Mouse (Mus musculus): ENCODE results near the gene Rab11b.

Rab11b gene

GRCm38 (mm10) chr17:33760255-33761165 lies at the start of gene Rab11b:
Rab11b (minus strand) TSS chr17:33760530.
- DNase-seq (ENCODE audit: low spot score in 2 of 2): peak; percentile 100

- no peak for DNase-seq (ENCODE audit: low spot score in 2 of 2)
These were observed 47.9 kb upstream of the Rab11b start for GRCm38 (mm10) chr17:33808192-33808591.

- DNase-seq (ENCODE audit: low spot score in 2 of 2): no peak
These were observed 47.0 kb upstream of the Rab11b start for GRCm38 (mm10) chr17:33807181-33807888.

DNA sequence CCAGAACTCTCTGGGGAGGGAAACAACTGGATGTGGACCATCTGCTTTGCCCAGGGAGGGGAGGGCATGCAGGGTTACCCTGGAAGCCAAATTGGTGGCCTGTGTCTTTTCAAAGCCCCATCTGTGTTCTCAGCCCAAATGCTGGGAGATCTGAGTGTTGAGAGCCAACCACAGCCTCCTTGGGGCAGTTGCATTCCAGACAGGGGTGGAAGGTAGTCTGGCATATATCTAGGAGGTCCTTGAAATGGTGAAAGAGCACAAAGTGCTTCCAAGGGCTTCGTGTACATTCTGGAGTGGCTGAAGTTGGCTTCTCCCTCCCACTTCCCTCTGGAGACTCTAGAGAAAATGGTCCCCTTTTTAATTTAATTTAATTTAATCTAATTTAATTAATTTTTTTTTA lies 44.4 kb upstream of the Rab11b start:
- DNase-seq (ENCODE audit: low spot score in 2 of 2): no peak

GRCm38 (mm10) chr17:33804205-33804604 lies 43.9 kb upstream of the Rab11b start:
- DNase-seq (ENCODE audit: low spot score in 2 of 2): no peak

- no peak for DNase-seq (ENCODE audit: low spot score in 2 of 2)
These were observed 41.9 kb upstream of the Rab11b start for GRCm38 (mm10) chr17:33802221-33802620.

DNA sequence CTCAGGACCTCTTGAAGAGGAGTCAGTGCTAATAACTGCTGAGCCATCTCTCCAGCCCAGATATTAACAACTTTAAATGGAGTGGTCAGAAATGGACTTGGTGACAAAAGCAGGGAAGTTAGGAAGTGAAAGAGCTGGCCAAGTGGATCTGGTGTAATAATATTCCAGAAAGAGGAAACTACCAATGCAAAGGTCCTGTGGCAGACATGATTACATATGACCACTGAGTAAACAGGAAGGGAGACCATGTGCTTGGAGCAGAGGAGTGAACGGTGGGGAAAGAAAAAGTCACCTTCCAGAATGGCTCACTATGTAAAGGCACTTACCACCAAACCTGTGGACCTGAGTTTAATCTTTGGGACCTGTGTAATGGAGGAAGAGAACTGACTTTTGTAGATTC lies 38.9 kb upstream of the Rab11b start:
- no peak for DNase-seq (ENCODE audit: low spot score in 2 of 2)

DNA sequence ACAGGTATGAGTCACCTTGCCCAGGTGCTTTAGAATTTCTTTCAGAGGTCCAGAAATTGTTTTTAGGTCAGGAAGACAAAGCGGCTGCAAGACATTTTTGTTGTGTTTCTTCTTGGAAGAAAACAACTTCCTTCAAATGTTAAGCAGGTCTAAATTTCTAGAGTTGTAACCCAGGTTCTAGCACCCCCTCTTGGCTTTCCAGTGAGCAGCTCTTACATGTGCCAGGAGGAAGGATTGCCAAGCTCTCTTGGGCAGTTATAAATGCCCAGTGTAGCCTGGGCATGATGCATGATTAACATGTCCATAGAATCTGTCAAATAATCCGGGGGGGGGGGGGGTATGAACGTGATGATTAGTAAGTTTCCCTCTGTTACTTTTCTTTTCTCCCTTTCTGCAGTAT lies 38.0 kb upstream of the Rab11b start:
- no peak for DNase-seq (ENCODE audit: low spot score in 2 of 2)

DNA sequence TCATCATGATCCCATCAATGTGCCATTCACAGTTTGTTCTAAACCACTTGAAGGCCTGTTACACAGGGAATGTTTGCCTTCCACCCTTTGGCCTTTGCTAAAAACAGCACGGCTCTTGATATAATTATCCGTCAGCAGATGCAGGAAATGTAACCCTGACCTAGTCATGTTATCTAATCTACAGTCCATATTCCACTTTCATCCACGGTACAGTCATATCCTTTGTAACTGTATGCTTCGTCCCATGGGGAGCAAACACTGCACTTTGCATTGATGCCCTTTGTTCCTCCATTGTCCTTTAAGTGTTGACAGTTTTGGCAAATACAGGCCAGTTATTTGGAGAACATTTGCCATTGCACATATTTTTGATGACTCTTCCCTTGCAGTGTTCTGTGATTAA lies 28.4 kb upstream of the Rab11b start:
- DNase-seq (ENCODE audit: low spot score in 2 of 2): no peak

DNA sequence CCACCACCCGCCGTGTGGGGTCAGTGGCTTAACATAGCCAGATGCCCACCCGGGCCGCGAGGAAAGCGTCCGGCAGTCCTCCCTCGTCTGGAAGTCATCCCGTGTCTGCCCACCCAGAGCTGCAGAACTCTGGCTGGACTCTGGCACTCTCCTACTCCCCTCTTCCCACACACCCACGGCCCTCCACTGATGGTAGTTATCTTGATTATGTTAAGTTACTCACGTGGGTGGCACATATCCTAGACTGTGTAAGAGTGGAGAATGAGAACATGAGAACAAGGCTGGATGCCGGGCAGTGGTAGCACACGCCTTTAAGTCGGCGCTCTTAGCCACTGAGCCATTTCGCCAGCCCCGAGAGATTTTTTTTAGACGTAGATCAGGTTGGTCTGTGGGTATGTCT lies 26.0 kb upstream of the Rab11b start:
- no peak for DNase-seq (ENCODE audit: low spot score in 2 of 2)

- DNase-seq (ENCODE audit: low spot score in 2 of 2): no peak
These were observed 24.6 kb upstream of the Rab11b start for GRCm38 (mm10) chr17:33784939-33785338.

- no peak for DNase-seq (ENCODE audit: low spot score in 2 of 2)
These were observed 23.1 kb upstream of the Rab11b start for GRCm38 (mm10) chr17:33783408-33783807.

DNA sequence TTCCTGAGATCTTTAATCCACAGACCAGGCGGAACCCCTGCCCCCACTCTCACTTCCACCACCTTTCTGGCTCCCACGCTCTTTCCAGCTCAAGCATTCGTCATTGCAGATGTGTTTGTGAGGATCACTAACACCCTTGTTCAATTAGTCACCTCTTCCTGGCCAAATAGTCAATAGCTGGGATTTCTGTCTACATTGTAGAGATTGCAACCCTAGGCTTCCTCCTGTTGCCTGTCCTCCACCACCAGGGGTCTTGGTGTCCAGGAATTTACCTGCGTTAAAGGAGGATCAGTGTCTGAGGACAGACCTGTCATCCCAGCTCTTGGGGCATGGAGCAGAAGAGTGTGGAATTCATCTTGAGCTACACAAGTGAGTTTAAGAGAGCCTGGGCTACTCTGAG lies 21.7 kb upstream of the Rab11b start:
- no peak for DNase-seq (ENCODE audit: low spot score in 2 of 2)

DNA sequence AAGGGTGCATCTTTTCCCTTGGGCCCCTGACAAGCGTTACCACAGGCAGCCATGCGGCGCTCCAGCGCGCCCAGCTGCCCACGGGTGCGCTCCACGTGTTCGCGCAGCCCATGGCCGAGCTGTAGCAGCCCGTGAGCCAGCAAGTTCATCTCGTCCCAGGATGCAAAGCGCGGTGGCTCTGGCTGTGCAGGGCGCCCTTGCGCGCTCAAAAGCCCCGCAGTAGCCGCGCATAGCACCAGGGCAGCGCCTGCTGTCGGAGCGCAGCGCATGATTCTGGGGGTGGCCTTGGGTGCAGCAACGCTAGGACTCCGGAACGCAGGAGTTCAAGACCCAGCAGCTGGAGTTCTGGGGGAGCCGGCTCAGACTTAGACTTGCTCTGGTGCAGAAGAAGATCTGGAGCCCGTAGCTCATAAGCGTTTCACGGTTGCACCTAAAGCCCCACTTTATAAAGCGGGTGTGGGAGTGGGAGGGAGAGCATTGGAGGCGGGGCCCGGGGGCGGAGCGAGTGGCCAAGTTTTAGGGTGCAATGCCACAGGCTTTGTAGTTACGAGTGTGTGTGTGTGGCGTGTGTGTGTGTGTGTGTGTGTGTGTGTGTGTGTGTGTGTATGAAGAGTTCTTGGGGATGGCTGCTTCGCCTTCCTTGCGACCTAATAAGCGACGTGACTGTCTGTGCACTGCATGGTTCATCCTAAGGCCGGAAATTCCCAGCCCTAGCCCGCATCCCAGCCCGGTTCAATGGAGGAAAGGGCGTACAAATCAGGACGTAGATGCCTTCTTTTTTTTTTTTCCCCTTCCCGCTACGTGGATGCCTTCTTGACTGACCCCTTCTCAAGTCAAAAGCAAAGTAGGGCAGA lies 21.0 kb upstream of the Rab11b start, which contains the start of gene Angptl4:
TSS of gene Angptl4 (minus strand) at position 707 of the 854 bp plus-strand sequence.
- DNase-seq (ENCODE audit: low spot score in 2 of 2): peak; percentile 18 to 37

- DNase-seq (ENCODE audit: low spot score in 2 of 2): no peak
These were observed 20.1 kb upstream of the Rab11b start for GRCm38 (mm10) chr17:33780431-33780830.

- DNase-seq (ENCODE audit: low spot score in 2 of 2): no peak
These were observed 19.6 kb upstream of the Rab11b start for GRCm38 (mm10) chr17:33779967-33780295.

DNA sequence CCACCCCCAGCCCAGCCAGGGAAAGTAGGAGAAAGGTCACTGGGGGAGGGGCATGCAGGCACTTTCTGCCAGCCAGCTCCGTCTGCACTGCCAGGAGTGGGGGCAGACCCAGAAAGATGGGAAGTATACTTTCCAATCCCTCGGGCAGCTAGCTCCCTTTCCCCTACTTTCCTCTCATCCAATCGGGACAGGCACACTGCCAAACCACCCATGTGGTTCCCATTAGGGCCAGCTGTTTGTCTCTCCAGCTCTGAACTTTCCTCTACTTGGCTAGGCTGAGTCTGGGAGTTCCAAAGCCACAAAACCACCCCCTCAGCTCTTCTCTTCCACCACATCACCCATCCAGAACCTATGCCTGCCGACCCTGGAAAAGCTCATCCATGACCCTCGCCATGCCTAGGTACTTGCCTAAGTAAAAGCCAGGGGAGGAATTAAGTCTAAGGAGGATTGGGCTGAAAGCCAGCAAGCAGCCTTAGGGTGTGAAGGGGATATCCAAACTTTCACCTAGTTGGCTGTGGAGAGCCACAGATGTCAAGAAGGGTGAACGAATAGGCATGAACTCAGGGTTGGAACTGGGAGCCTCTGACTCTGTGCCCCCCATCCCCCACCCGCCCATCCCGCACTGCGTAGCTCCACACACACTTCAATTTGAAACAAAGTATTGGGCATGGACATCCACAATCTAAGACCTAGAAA lies 19.1 kb upstream of the Rab11b start:
- DNase-seq (ENCODE audit: low spot score in 2 of 2): peak; percentile 76 to 81

DNA sequence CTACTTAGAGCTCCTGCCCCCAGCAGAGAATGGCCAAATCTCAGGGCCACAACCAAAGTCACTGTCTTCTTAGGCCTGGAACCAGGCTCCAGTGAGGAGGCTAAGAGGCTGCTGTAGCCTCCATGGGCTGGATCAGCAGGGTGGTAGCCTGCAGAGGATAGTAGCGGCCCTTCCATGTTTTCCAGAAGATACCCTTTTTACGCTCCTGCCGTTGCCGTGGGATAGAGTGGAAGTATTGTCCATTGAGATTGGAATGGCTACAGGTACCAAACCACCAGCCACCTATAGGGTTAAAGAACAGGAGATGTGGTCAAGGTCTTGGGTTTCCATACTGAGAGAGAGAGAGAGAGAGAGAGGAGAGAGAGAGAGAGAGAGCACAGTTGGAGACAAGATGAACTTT lies 15.0 kb upstream of the Rab11b start:
- DNase-seq (ENCODE audit: low spot score in 2 of 2): no peak

DNA sequence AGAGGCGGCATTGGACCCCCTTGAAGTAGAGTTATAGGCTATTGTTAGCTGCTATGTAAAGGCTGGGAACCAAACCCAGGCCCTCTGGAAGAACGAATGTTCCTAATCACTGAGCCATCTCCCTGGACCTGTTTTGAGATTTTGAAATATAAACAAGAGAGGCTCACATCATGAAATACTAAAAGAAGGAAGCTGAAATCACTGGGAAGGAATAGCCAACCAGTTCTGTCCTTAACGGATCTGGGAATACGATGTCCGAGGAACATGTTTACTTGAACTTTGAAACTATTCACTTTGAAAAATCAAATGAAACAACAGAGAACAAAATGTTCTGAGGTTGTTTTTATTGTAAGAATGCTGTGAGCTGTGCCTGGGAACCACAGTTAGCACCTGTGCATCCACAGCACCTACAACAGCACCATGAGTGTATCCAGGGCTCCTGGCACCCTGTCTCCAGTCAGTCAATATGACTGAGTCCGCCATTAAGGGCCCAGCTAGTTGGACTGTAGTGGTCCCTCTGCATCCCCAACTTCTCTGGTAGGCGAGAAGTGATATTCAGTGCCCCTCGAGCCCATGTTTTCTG lies 14.3 kb upstream of the Rab11b start:
- no peak for DNase-seq (ENCODE audit: low spot score in 2 of 2)

DNA sequence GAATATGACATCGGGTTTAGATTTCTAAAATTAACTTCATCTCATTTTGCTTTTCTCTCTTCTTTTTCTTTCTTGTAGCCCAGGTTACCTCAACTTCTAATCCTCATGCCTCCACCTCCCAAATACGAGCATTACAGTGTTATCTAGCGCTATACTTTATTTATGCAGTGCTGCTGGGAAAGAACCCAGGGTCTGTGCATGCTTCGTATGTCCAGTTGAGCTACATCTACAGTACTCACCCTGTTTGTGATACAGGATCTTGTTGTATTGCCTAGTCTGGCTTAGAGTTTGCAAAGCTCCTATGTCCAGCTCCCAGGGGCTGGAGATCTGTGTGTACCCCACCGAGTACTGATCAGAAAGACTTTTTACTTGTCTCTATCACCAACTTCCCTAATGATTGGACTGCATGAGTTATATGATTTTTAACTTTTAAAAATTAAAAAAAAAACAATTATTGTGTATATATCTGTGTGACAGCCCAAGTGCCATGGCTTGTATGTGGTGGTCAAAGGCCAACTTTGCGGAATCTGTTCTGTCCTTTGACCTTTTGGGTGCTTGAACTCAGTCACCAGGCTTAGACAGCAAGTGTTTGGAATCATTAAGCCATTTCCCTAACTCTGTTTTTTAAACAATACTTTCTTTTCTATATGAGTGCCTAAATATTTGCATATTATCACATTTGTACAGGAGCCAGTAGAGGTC lies 13.7 kb upstream of the Rab11b start:
- DNase-seq (ENCODE audit: low spot score in 2 of 2): no peak

DNA sequence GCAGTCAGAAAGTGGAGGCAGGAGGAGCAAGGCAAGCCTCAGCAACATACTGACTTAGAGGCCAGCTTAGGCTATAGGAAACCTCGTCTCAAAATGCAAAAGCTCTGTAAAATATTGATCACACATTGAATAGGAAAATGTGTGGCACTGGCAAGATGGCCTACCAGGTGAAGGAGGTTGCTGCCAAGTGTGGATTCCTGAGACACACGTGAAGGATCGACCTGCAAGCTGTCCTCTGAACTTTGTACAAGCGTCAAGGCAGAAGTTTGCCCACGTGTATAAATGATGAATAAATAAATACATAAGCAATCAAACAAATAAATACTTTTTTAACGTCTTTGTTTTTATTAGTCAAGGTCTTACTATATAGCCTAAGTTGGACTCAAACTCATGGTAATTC lies 13.1 kb upstream of the Rab11b start:
- no peak for DNase-seq (ENCODE audit: low spot score in 2 of 2)
